Mouse (Mus musculus) megakaryocyte, adult 5-6 weeks (primary cell): ENCODE results near the gene Gys1. TPM values are rescaled to one million over a fixed set of nuclear protein-coding genes. Genes with fewer than 3 reads are reported as not detected.
A peak's percentile ranks its signal among the peaks of the same experiment; 100 is the strongest.
"Not testable (repeated sequence)": the region's sequence is repeated elsewhere in the genome, so short reads cannot be mapped to it uniquely, and the experiment has no call there.

Experiments used
- ATAC-seq: 2 replicates; pipeline ENCODE4 v1.8.0; 2016; ENCODE audit warnings: mild to moderate bottlenecking, inconsistent platforms; ENCODE audit not compliant: poor library complexity, severe bottlenecking
- total RNA-seq, 2 experiments: library from RNA; stranded (forward) in 1 of 2; stranded (reverse) in 1 of 2; fragments of 153-499, 151-499 nt in 1 of 2; fragments of 221-1000, 200-1000 nt in 1 of 2; gene quantifications; 2 replicates each; pipeline versions ENCODE4 v1.2.3 to v1.2.4; 2015 to 2017

Gys1 gene
- total RNA-seq, 2 experiments from 2014 or later, result 7.2 to 9.8 TPM

DNA sequence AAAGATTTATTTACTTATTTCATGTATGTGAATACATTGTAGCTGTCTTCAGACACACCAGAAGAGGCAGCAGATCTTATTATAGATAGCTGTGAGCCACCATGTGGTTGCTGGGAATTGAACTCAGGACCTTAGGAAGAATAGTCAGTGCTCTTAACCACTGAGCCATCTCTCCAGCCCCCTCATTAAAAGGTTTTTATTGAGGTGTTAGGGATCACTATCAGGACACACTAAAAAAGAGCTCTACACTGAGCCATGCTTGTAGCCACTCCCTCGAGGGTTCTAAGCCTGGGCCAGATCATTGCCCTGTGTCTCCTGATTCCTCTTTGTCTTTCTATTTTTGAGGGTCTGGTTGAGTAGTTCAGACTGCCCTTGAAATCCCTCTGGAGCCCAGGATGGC is 41.8 kb downstream of the Gys1 start:
- ATAC-seq, result no peak

DNA sequence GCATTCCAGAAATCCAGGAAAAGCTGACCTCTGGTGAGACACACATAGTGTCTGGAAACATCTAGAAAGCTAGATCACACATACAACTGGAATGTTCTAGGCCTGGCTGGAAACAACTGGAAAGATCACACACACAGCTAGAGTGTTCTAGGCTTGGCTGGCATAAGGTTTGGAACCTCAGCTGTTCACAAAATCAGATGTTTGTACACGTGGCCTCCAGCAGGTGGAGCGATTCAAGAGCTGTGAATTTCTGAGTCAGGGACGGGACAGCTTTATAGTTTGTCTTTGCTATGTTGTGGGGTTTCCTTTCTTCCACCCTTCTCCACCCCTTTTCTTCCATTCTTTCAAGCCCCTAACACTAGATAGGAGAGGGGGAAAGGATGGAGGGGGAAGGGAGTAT is 42.4 kb downstream of the Gys1 start:
- ATAC-seq, result peak; percentile 73

DNA sequence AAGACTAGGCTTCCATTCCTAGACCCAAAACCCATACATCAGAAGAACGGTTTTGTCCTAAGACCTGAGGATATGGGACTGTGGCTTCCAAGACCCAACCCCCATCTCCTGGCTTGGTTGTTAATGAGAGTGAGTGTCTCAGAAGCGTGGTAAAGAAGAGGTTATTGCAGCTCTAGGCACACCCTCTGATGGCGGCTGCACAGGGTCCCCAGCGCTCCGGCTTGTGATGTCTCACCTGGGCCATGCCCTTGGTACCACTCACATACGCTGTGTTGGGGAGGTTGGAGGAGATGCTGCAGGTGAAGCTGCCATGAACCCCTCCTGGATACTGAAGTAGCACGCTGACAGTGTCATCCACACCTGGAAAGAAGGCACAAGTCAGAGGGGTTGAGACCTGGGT is 44.1 kb downstream of the Gys1 start:
- ATAC-seq, result no peak

DNA sequence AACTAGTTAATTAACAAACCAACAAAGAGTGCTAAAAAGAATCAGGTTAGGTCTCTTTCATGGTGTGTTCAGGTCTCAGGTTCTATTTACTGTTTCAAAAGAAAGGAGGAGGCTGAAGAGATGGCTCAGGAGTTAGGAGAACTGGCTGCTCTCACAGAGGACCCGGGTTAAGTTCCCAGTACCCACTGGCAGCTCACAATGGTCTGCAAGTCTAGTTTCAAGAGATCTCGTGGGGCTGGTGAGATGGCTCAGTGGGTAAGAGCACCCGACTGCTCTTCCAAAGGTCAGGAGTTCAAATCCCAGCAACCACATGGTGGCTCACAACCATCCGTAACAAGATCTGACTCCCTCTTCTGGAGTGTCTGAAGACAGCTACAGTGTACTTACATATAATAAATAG is 45.7 kb downstream of the Gys1 start:
- ATAC-seq, result not testable (repeated sequence)

DNA sequence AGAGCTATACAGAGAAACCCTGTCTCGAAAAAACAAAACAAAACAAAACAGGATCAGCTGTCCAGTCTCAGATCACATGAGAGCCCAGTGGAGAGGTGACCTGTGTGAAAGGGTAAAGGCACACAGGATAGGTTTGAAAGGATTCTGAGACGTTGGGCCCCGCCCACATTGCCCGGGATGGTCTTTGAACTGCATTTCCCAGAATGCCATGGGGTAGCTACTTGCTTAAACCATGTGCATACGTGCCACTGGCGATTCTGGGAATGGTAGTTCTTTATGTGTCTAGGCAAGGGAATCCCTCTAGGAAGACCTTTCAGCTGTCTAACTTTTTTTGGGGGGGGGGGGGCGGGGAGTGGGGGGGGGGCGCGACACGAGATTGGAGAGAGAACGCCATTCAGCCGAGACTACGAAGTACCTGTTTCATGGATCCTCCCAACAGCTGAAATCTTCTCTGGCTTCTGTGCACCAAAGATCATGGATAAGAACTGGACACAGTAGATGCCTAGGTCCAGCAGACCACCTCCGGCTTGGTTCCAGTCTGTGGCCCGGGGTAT is 46.8 kb downstream of the Gys1 start, which contains the start of gene Tulp2:
Tulp2 (plus strand) TSS at position 504 of the 554 bp plus-strand sequence.
- peak; percentile 87 for ATAC-seq

DNA sequence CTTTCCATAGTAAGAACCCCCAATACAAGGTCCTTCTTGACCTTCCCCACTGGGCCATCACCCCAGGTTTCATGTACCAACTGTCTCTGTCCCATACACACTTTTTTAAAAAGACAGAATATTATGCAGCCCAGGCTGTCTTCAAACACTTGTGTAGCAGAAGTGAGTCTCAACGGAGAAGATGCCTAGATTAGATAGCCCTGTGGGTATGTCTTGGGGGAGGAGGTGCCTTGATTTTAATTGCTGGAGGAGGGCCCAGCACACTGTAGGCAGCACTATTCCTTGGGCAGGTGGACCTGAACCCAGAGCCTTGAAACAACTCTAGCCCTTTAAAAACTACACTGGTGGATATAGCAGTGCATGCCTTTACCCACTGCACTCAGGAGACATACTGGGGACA is 47.5 kb downstream of the Gys1 start:
- ATAC-seq, result no peak

DNA sequence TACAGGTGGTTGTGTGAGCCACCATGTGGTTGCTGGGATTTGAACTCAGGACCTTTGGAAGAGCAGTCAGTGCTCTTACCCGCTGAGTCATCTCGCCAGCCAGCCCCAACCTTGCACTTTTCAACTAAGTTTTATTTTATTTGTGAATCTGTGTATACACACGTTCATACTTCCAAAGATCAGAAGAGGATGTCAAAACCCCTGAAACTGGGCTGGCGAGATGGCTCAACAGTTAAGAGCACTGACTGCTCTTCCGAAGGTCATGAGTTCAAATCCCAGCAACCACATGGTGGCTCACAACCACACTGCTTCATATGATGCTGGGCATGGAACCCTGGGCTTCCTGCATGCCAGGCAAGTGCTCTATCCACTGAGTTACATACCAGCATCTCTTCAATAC is 50.3 kb downstream of the Gys1 start:
- not testable (repeated sequence) for ATAC-seq

DNA sequence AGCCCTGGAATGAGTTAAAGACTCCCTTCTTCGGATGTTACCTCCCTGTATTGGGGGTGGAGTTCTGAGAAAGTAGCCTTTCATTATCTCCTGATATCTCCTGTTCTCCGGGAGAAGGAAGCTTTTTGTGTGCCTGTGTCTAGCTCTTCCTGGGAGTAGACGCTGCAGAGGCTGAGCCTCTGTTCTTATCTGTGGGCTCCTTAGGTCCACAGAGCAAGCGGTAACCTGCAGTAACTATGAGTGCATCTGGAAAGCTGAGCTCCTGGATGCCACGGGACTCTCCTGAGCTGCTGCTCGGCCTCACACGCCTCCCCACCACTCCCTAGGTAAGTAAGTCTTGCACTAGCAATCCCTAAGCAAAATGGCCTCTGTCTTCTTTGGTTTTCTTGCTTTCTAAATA is 51.5 kb downstream of the Gys1 start:
- no peak for ATAC-seq

DNA sequence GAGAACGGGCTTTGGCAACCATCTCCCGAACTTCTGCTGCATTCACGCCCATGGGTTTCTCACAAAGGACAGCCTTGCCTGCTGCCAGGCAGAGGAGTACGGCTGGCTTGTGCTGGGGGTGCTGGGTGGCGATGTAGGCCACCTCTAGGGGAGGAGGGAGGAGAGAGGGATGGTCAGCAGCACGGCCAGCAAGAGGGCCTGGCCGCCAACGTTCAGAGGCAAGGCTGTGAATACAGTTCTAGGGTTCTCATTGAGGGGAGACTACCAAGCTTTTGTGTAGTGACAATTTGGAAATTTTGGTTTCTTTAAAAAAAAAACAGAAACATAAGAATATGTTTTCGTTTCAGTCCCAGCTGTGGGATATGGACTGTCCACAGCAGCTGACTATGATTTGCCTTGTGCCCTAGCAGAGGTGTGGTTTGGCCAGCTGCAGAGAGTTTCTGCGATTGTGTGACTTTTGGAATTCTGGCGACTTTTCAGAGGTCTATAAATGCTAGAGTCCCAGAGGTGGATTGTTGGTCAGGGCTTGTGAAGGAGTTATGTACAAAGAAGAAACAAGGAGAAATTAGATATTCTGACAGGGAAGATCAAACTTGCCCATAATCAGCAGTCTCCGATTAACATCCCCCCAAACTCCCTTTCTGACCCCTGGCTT is 52.2 kb downstream of the Gys1 start, which contains the start of gene Gm45808:
Gm45808 (minus strand) TSS at position 51 of the 655 bp plus-strand sequence.
- no peak for ATAC-seq

DNA sequence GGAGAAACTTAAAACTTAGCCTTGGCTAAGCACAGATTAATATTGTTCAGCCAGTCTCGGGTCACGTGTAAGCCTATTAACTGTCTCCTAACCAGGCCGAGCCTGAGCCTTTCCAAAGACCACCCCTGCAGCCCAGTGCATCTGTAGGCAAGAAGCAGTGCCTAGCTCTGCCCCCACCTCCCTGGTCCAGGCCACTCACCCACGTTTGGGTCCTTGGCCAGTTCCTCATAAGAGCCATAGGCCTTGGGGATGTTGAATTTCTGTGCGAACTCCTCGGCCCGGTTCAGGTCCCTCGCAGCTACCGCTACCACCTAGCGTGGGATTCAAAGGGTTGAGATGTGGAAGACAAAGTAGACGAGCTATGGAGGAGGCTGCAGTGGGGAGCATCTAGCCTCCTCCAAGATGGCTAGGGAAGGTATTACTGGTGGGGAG is 53.2 kb downstream of the Gys1 start:
- no peak for ATAC-seq

DNA sequence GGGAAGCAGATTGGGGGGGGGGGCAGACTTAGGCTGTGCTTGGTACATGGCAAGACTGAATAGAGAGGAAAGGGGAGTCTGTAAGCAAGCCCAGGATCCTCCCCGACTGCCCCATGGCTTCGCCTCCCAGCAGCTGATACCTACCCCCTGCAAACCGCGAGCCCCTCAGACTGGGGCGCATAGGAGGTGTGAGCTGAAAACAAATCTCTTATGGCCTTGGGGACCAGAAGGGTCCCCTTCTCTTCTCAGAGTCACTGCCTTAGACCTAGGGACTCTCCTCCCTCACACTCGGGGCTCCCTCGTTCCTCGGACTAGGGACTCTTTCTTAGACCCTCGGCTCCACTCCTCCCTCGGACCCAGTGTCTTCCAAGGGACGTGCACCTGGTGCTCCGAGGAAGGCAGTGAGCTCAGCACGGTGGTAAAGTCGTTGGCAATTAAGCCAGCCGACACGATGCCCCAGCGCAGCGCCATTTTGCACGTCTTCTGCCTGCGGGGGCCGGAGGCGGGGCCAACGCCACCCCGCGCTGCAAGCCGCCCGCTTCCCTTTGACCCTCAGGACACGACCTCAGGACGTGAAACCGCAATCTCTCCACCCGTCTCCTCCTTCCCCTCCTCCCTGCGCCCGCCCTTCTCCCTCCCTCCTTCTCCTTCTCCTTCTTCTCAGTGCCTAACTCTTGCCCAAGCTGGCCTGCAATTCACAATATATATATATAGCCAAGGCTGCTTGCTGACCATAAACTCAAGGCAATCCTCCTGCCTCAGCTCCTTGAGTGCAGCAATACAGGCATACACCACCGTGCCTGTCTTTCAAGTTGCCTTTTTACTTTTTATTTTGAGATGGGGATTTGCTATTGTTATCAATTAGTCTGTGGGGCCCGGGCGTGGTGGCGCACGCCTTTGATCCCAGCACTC is 53.9 kb downstream of the Gys1 start, which contains the start of gene Dhdh:
Dhdh (minus strand) TSS at position 513 of the 912 bp plus-strand sequence.
- peak; percentile 99 for ATAC-seq

DNA sequence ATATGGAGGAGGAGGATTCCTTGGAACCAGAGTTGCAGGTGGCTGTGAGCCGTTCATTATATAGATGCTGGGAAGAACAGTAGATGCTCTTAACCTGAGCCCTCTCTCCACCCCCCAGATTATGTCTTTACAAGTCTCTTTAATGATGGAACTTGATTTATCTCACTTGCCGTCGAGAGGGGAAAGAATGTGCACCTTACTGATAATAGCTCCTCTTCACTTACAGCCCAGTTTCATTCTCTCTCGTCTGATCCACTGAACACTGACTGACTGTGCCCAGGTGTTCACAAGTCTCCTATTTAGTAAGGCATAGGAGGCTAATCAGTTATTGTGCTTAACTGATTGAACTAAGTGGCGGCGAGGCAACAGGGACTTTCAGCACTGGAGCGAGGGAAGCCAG is 54.9 kb downstream of the Gys1 start:
- ATAC-seq, result no peak

DNA sequence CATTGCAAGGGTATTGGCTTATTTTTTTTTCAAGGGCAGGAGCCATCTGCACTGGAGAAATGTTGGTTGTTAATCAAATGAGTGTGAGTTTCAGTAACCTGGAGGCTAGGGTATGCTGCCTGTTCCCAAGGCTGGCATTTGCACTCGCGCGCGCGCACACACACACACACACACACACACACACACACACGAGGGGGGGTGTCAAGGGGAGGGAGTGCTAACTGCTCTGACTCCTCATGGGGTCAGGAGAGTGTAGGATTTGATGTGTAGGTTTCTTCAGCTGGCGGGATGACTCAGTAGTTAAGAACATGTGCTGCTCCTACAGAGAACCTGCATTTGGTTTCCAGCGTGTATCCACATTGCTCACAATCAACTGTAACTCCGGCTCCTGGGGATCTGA is 56.2 kb downstream of the Gys1 start:
- no peak for ATAC-seq

DNA sequence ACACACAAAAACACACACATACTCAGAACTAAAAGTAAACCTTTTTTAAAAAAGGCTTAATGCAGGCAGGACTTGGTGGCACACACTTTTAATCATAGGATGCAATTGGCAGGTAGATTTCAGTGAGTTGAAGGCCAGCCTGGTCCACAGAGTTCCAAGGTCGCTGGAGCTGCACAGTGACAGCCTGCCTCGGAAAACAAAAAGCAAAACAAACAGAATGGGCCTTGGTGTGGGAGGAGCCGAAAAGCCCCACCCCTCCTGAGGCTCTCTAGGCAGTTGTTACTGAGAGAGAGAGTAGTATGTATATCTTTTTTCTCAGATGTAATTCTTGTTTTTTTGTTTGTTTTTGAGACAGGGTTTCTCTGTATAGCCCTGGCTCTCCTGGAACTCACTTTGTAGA is 56.6 kb downstream of the Gys1 start:
- ATAC-seq, result no peak

DNA sequence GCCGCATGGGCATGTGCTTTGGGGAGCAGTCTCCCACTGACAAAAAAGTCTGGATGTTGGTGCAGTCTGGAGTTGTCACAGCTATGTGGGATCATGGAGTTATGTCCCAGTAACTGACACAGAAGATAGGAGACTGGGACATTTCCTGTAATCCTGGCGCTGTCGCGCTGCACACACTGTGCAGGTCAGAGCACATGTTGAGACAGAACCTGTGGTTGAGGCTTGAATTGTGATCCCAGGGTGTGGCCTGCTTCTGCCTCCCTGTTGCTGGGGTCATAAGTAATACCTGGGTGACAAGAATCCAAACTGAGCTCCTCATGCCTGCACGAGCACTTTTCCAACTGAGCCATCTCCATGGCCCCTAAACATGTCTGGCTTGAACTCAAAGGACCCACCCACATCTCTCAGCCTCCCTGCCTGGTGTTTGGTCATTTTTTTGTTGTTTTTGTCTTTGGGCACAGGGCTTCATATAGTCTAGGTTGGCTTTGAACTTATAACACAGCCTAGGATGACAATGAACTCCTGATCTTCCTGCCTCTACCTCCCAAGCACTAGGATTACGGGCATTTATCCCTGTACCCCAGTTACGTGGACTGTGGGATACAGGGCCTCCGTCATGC is 57.7 kb downstream of the Gys1 start:
- no peak for ATAC-seq

DNA sequence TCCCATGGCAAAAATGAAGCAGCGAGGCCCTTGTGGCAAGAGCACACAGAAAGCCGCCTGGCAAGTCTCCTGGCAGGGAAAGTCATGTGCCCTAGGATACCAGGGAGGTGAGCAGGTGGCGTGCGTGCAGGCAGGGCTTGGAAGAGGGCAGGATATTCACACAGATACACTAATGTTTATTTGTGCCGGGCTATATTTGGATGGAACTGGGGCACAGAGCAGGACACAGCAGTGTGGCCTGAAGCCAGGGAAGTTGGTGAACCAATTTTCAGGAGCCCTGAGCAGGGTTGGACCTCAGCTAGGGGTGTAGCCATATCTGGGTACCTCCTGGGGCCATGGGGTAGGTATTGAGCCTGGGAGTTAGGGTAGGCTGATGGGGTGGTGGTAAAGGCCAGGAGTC is 58.3 kb downstream of the Gys1 start:
- no peak for ATAC-seq

DNA sequence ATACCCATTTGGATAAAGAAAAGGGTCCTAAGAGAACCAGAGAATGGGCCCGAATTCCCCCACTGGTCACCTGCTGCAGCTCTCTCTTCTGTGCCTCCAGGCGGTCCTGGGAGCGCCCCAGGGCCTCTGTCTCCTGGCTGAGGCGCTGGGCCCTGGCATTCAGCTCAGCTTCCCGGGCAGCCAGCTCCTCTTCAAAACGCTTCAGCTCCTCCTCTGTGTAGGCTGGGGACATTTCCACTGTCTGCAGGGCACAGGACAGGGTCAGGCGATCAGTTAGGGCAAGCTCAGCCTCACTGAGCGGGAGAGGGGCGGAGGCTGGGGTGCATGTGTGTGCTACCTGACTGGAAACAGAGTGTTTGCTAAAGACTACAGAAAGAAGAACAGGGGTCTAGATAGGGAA is 59.9 kb downstream of the Gys1 start:
- no peak for ATAC-seq

DNA sequence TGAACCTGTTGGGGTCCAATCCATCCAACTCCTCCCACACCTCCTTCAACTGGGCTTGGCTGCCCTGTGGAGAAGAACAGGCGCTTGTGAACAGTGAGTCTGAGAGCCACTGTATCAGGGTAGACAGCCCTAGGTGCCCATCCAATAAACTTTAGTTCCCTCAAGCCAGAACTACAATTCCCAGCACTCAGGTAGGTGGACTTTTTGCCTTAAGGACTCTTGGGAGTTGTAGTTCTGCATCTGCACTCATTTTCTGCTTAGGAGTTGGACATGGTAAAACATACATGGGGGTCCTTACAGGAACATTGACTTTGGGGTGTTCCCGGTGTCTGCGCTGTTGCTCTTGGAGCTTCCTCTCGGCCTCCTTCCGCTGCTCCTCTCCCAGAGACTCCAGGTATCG is 63.8 kb downstream of the Gys1 start:
- ATAC-seq, result no peak
